Comparison of ENCODE assay signal across 36 mouse cellular contexts in genomic region chr2:27138356-27138755, GRCm38 (mm10). TPM values are rescaled to one million over a fixed set of nuclear protein-coding genes. Genes with fewer than 3 reads are reported as not detected.
"Had no signal": no experiment of that assay in that cellular context is flagged by ENCODE, and none has a peak within 500 bp of the region (broad histone marks: within the 10 kb centered on the region; RNA-seq: fewer than 3 reads in every experiment).

No protein-coding gene starts in this region.

- H3K27ac ChIP-seq: limb, embryonic 10.5 days; limb, embryonic 12.5 days; limb, embryonic 13.5 days; limb, embryonic 15.5 days; liver, embryonic 12.5 days; liver, embryonic 13.5 days; liver, embryonic 14.5 days; liver, embryonic 15.5 days; lung, embryonic 15.5 days; macrophage; midbrain, embryonic 10.5 days; midbrain, embryonic 12.5 days; midbrain, embryonic 13.5 days; midbrain, embryonic 15.5 days; neural tube, embryonic 12.5 days had no signal

- H3K36me3 ChIP-seq: limb, embryonic 10.5 days; limb, embryonic 12.5 days; limb, embryonic 13.5 days; limb, embryonic 15.5 days; liver, embryonic 12.5 days; liver, embryonic 13.5 days; liver, embryonic 15.5 days; lung, embryonic 15.5 days; midbrain, embryonic 10.5 days; midbrain, embryonic 12.5 days; midbrain, embryonic 13.5 days; midbrain, embryonic 15.5 days; neural tube, embryonic 12.5 days had no signal

- DNase-seq: left cerebral cortex, postnatal 4 days; liver; liver, embryonic 13.5 days; liver, postnatal 0 days; lung, adult 18-20 months; lung, adult 2 months; lung, embryonic 14.5 days; lung, postnatal 10 days; lung, postnatal 14 days; lung, postnatal 36 days; lung, postnatal 4 days had no signal

- H3K9me3 ChIP-seq: limb, embryonic 10.5 days; limb, embryonic 12.5 days; limb, embryonic 13.5 days; limb, embryonic 15.5 days; liver, embryonic 12.5 days; liver, embryonic 13.5 days; liver, embryonic 15.5 days; lung, embryonic 15.5 days; megakaryocyte, embryonic 14.5 days; midbrain, embryonic 10.5 days; midbrain, embryonic 12.5 days; midbrain, embryonic 13.5 days; midbrain, embryonic 15.5 days; neural tube, embryonic 12.5 days had no signal

- H3K4me3 ChIP-seq: limb, embryonic 10.5 days; limb, embryonic 12.5 days; limb, embryonic 13.5 days; limb, embryonic 15.5 days; liver, embryonic 12.5 days; liver, embryonic 13.5 days; liver, embryonic 15.5 days; lung, embryonic 15.5 days; megakaryocyte, embryonic 14.5 days; midbrain, embryonic 10.5 days; midbrain, embryonic 12.5 days; midbrain, embryonic 13.5 days; midbrain, embryonic 15.5 days; myocyte; neural tube, embryonic 12.5 days had no signal

- ATAC-seq: liver, embryonic 12.5 days; liver, postnatal 0 days; lung, postnatal 0 days; midbrain, embryonic 13.5 days; midbrain, embryonic 15.5 days; midbrain, embryonic 16.5 days had no signal

- H3K9ac ChIP-seq: limb, embryonic 12.5 days; limb, embryonic 13.5 days; limb, embryonic 15.5 days; liver, embryonic 12.5 days; liver, embryonic 13.5 days; liver, embryonic 14.5 days; liver, embryonic 15.5 days; liver, postnatal 0 days; lung, embryonic 14.5 days; lung, embryonic 15.5 days; midbrain, embryonic 12.5 days; midbrain, embryonic 13.5 days; midbrain, embryonic 15.5 days; neural tube, embryonic 12.5 days had no signal

- H3K4me2 ChIP-seq: limb, embryonic 12.5 days; limb, embryonic 13.5 days; limb, embryonic 15.5 days; liver, embryonic 11.5 days; liver, embryonic 12.5 days; liver, embryonic 13.5 days; liver, embryonic 15.5 days; lung, embryonic 14.5 days; lung, embryonic 15.5 days; midbrain, embryonic 12.5 days; midbrain, embryonic 13.5 days; midbrain, embryonic 15.5 days; neural tube, embryonic 12.5 days had no signal

- H3K4me1 ChIP-seq: liver, embryonic 13.5 days; liver, embryonic 15.5 days had no signal

RNA-seq across cellular contexts. Expression of gene Fam163b, which starts 3.9 kb away (rescaled TPM):
- total RNA-seq: liver, adult 2 months; megakaryocyte progenitor cell, adult 5-6 weeks; megakaryocyte, adult 5-6 weeks; megakaryocyte-erythroid progenitor cell, adult 5-6 weeks; monocyte, adult 5-6 weeks had no signal
- polyA plus RNA-seq: liver, adult 2 months; liver, embryonic 15.5 days; liver, embryonic 16.5 days; liver, postnatal 0 days; macrophage had no signal

RNA-seq across cellular contexts. Expression of gene Dbh, which starts 26.7 kb away (rescaled TPM):
- total RNA-seq: megakaryocyte progenitor cell, adult 5-6 weeks; megakaryocyte, adult 5-6 weeks; megakaryocyte-erythroid progenitor cell, adult 5-6 weeks; monocyte, adult 5-6 weeks had no signal
- polyA plus RNA-seq: limb, embryonic 10.5 days; liver, adult 2 months; liver, embryonic 14.5 days; liver, postnatal 0 days; macrophage had no signal

RNA-seq across cellular contexts. Expression of gene Adamtsl2, which starts 59.2 kb away (rescaled TPM):
- total RNA-seq: megakaryocyte progenitor cell, adult 5-6 weeks; megakaryocyte, adult 5-6 weeks; megakaryocyte-erythroid progenitor cell, adult 5-6 weeks; monocyte, adult 5-6 weeks had no signal
- polyA plus RNA-seq: macrophage had no signal
